Mouse (Mus musculus) lung, postnatal 0 days (tissue): ENCODE results near the gene Trp53i13.

Experiments
- CTCF ChIP-seq: IDR thresholded peaks from 2 replicates; pipeline ENCODE4 v1.5.1; 2016; ENCODE audit warnings: antibody characterized with exemption, mild to moderate bottlenecking
- EP300 ChIP-seq: IDR thresholded peaks from 2 replicates; pipeline ENCODE4 v1.6.1; 2016; ENCODE audit warnings: antibody characterized with exemption, mild to moderate bottlenecking, control low read depth

- TF ChIP-seq CTCF (no peak), EP300 (no peak)
These were observed 23.4 kb downstream of the Trp53i13 start for GRCm38 (mm10) chr11:77492311-77492871.
